30 mouse cellular contexts compared by ENCODE assay signal in genomic region chr10:122671253-122671652, GRCm38 (mm10). TPM values are rescaled to one million over a fixed set of nuclear protein-coding genes. Genes with fewer than 3 reads are reported as not detected.
DNase-seq lines count a peak whose midpoint lies in the region; ATAC-seq lines count a peak whose summit lies in the region.
"Had no signal": no experiment of that assay in that cellular context is flagged by ENCODE, and none has a peak within 500 bp of the region (broad histone marks: within the 10 kb centered on the region; RNA-seq: fewer than 3 reads in every experiment).

No protein-coding gene starts in this region.

- DNase-seq in forelimb bud, embryonic 11.5 days (ENCODE audit: low read depth, low spot score) = peak; percentile 28
- no peak for DNase-seq in hindbrain, embryonic 10.5 days (ENCODE audit: low spot score)
- no peak for DNase-seq in lung, postnatal 10 days
- DNase-seq in right cerebral cortex, postnatal 25 days = no peak
- DNase-seq: adrenal gland, postnatal 10 days; cerebellum, adult 11 months; cerebellum, adult 9-10 months; cerebellum, postnatal 36 days; gastrocnemius, adult 2 months; gastrocnemius, postnatal 36 days; heart, adult 18-20 months; heart, postnatal 36 days; kidney, adult 9 months; kidney, postnatal 10 days; left cerebral cortex, postnatal 4 days; liver, embryonic 13.5 days; lung, adult 2 months; thymus, adult 2 months; thymus, postnatal 36 days had no signal

- ATAC-seq in forebrain, embryonic 13.5 days = peak; percentile 43; the same call in 1 of the 2 replicates
- no peak for ATAC-seq in forebrain, embryonic 12.5 days (ENCODE audit: low FRiP score)
- 0 out of 2 replicates have a peak, but pooled peaks have one; percentile 57 for ATAC-seq in embryonic facial prominence, embryonic 15.5 days (ENCODE audit: insufficient number of reproducible peaks, low FRiP score, low TSS enrichment, low read depth)
- ATAC-seq: intestine, postnatal 0 days; midbrain, embryonic 16.5 days; Patski had no signal

- H3K4me2 ChIP-seq in forebrain, embryonic 13.5 days = no peak overlapping the region
- H3K4me2 ChIP-seq in forebrain, embryonic 12.5 days = no peak overlapping the region
- H3K4me2 ChIP-seq in embryonic facial prominence, embryonic 15.5 days (replicated peaks) = no peak overlapping the region
- H3K4me2 ChIP-seq: embryonic facial prominence, embryonic 12.5 days; heart, embryonic 11.5 days; hindbrain, embryonic 13.5 days; limb, embryonic 15.5 days; liver, embryonic 13.5 days; midbrain, embryonic 11.5 days had no signal

- WGBS in forebrain, embryonic 13.5 days = 64% methylated on average over 2 of the region's 2 CpGs
- WGBS in forebrain, embryonic 12.5 days = 82% methylated on average over 2 of the region's 2 CpGs
- WGBS in embryonic facial prominence, embryonic 15.5 days = 52% methylated on average over 2 of the region's 2 CpGs
- WGBS in hindbrain, embryonic 10.5 days = 73% methylated on average over 2 of the region's 2 CpGs

- H3K4me3 ChIP-seq in forebrain, embryonic 13.5 days = no peak overlapping the region
- no peak overlapping the region for H3K4me3 ChIP-seq in forebrain, embryonic 12.5 days (replicated peaks)
- H3K4me3 ChIP-seq in embryonic facial prominence, embryonic 15.5 days (replicated peaks) = no peak overlapping the region
- no peak overlapping the region for H3K4me3 ChIP-seq in hindbrain, embryonic 10.5 days
- H3K4me3 ChIP-seq: embryonic facial prominence, embryonic 12.5 days; gastrocnemius, adult 2 months; hindbrain, embryonic 13.5 days; limb, embryonic 15.5 days; liver, embryonic 13.5 days had no signal

- no peaks in the 10 kb centered on the region for H3K9me3 ChIP-seq in forebrain, embryonic 13.5 days (replicated peaks)
- no peaks in the 10 kb centered on the region for H3K9me3 ChIP-seq in forebrain, embryonic 12.5 days
- H3K9me3 ChIP-seq in embryonic facial prominence, embryonic 15.5 days (replicated peaks) = no peaks in the 10 kb centered on the region
- H3K9me3 ChIP-seq in hindbrain, embryonic 10.5 days = no peaks in the 10 kb centered on the region
- H3K9me3 ChIP-seq: embryonic facial prominence, embryonic 12.5 days; hindbrain, embryonic 13.5 days; limb, embryonic 15.5 days; liver, embryonic 13.5 days had no signal

- H3K27me3 ChIP-seq in forebrain, embryonic 13.5 days = 0 out of 2 replicates have a peak, but pooled peaks cover 2% of the 10 kb centered on the region
- peaks cover 4% of the 10 kb centered on the region; the same call in 1 of the 2 replicates for H3K27me3 ChIP-seq in forebrain, embryonic 12.5 days
- peaks cover 4% of the 10 kb centered on the region; the same call in 1 of the 2 replicates for H3K27me3 ChIP-seq in embryonic facial prominence, embryonic 15.5 days
- H3K27me3 ChIP-seq in hindbrain, embryonic 10.5 days (ENCODE audit: insufficient read depth, poor library complexity, severe bottlenecking) = peaks cover 11% of the 10 kb centered on the region
- H3K27me3 ChIP-seq: embryonic facial prominence, embryonic 12.5 days; limb, embryonic 15.5 days; liver, embryonic 13.5 days; Patski had no signal

- H3K9ac ChIP-seq in forebrain, embryonic 13.5 days = no peak overlapping the region
- H3K9ac ChIP-seq in forebrain, embryonic 12.5 days = no peak overlapping the region
- H3K9ac ChIP-seq in embryonic facial prominence, embryonic 15.5 days = no peak overlapping the region
- H3K9ac ChIP-seq: embryonic facial prominence, embryonic 12.5 days; hindbrain, embryonic 13.5 days; limb, embryonic 15.5 days; liver, embryonic 13.5 days had no signal

- H3K27ac ChIP-seq in forebrain, embryonic 13.5 days = no peak overlapping the region
- no peak overlapping the region for H3K27ac ChIP-seq in forebrain, embryonic 12.5 days
- H3K27ac ChIP-seq in embryonic facial prominence, embryonic 15.5 days (replicated peaks) = no peak overlapping the region
- H3K27ac ChIP-seq in hindbrain, embryonic 10.5 days = no peak overlapping the region
- H3K27ac ChIP-seq: embryonic facial prominence, embryonic 12.5 days; gastrocnemius, adult 2 months; hindbrain, embryonic 13.5 days; limb, embryonic 15.5 days; liver, embryonic 13.5 days had no signal

- no peaks in the 10 kb centered on the region for H3K36me3 ChIP-seq in forebrain, embryonic 13.5 days (ENCODE audit: poor library complexity, severe bottlenecking)
- H3K36me3 ChIP-seq in forebrain, embryonic 12.5 days (replicated peaks) = no peaks in the 10 kb centered on the region
- no peaks in the 10 kb centered on the region for H3K36me3 ChIP-seq in embryonic facial prominence, embryonic 15.5 days
- no peaks in the 10 kb centered on the region for H3K36me3 ChIP-seq in hindbrain, embryonic 10.5 days
- H3K36me3 ChIP-seq: embryonic facial prominence, embryonic 12.5 days; hindbrain, embryonic 13.5 days; limb, embryonic 15.5 days; liver, embryonic 13.5 days had no signal

- H3K4me1 ChIP-seq in forebrain, embryonic 13.5 days = 0 out of 2 replicates have a peak, but pooled peaks cover 5% of the 10 kb centered on the region
- no peaks in the 10 kb centered on the region for H3K4me1 ChIP-seq in forebrain, embryonic 12.5 days
- no peaks in the 10 kb centered on the region for H3K4me1 ChIP-seq in embryonic facial prominence, embryonic 15.5 days
- no peaks in the 10 kb centered on the region for H3K4me1 ChIP-seq in hindbrain, embryonic 10.5 days (replicated peaks)
- H3K4me1 ChIP-seq: hindbrain, embryonic 13.5 days; limb, embryonic 15.5 days; liver, embryonic 13.5 days had no signal

RNA-seq across cellular contexts. Expression of gene Ppm1h, which starts 7.3 kb away (rescaled TPM):
- 6.5 and 7.0 TPM in 2 replicates for polyA plus RNA-seq in forebrain, embryonic 13.5 days (2015; fragmentation: Nextera tagmentation; extraction: Ambion mirVana)
- polyA plus RNA-seq in forebrain, embryonic 12.5 days (2016; fragmentation: Nextera tagmentation; extraction: Ambion mirVana) = 4.0 and 5.1 TPM in 2 replicates
- polyA plus RNA-seq in embryonic facial prominence, embryonic 15.5 days (2015; fragmentation: Nextera tagmentation; extraction: Ambion mirVana) = 4.3 and 4.5 TPM in 2 replicates
- 3.7 and 5.8 TPM in 2 replicates for polyA plus RNA-seq in hindbrain, embryonic 10.5 days (2016; fragmentation: Nextera tagmentation; extraction: Ambion mirVana)
